Mouse (Mus musculus): ENCODE results near the gene Psd. TPM values are rescaled to one million over a fixed set of nuclear protein-coding genes. Genes with fewer than 3 reads are reported as not detected.

Gene Psd
- polyA plus RNA-seq, 1 experiment = 53.7 TPM

- H3K27me3 ChIP-seq (ENCODE audit: control insufficient read depth, insufficient read depth, low read length) = no peaks in the 10 kb centered on the region
- H3K4me1 ChIP-seq (ENCODE audit: control insufficient read depth, insufficient read depth, low read length) = no peaks in the 10 kb centered on the region
- no peak overlapping the region for H3K27ac ChIP-seq (ENCODE audit: control insufficient read depth, insufficient read depth, low read depth, low read length)
- H3K36me3 ChIP-seq (ENCODE audit: control insufficient read depth, insufficient read depth, low read length) = no peaks in the 10 kb centered on the region
- H3K4me3 ChIP-seq (ENCODE audit: control insufficient read depth, low read depth, low read length) = no peak overlapping the region
- TF ChIP-seq CTCF (IDR thresholded peaks at IDR 0.05; ENCODE audit: control insufficient read depth, insufficient read depth, insufficient replicate concordance, low read depth, low read length) = no peak
- TF ChIP-seq POLR2A (IDR thresholded peaks at IDR 0.05; ENCODE audit: control insufficient read depth, low read depth, low read length) = no peak
Observed at GRCm38 (mm10) chr19:46296938-46297337, 30.0 kb downstream of the Psd start.

- Histone ChIP-seq H3K4me3 (ENCODE audit: control insufficient read depth, low read depth, low read length) (no peak overlapping the region), H3K36me3 (ENCODE audit: control insufficient read depth, insufficient read depth, low read length) (no peaks in the 10 kb centered on the region; the same call in 1 of the 2 replicates), H3K27ac (ENCODE audit: control insufficient read depth, insufficient read depth, low read depth, low read length) (no peak overlapping the region), H3K27me3 (ENCODE audit: control insufficient read depth, insufficient read depth, low read length) (no peaks in the 10 kb centered on the region), H3K4me1 (ENCODE audit: control insufficient read depth, insufficient read depth, low read length) (no peaks in the 10 kb centered on the region)
- TF ChIP-seq POLR2A (IDR thresholded peaks at IDR 0.05; ENCODE audit: control insufficient read depth, low read depth, low read length) (no peak), CTCF (IDR thresholded peaks at IDR 0.05; ENCODE audit: control insufficient read depth, insufficient read depth, insufficient replicate concordance, low read depth, low read length) (no peak)
Observed at GRCm38 (mm10) chr19:46290535-46291105, 36.3 kb downstream of the Psd start.

DNA sequence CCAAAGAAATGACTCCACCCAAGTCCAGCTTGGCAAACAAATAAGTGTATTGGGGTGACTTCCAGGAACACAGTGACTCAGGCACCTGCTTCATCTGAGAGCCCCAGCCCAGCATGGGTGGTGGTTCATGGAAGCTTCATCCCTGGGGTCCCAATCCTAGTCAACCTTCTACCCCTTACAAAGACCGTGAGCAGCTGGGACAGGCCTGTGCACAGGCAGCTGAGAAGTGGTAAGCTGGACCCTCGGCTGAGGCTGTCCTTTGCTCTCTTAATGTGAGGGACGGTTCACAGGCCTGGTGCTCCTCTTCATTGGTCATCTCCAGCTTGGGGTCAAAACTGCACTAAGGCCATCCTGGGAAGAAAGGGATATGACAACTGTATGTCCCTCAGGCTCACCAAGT is 39.4 kb downstream of the Psd start:
- no peak overlapping the region for H3K27ac ChIP-seq (ENCODE audit: control insufficient read depth, insufficient read depth, low read depth, low read length)
- TF ChIP-seq CTCF (IDR thresholded peaks at IDR 0.05; ENCODE audit: control insufficient read depth, insufficient read depth, insufficient replicate concordance, low read depth, low read length) (no peak), POLR2A (IDR thresholded peaks at IDR 0.05; ENCODE audit: control insufficient read depth, low read depth, low read length) (no peak)
- no peaks in the 10 kb centered on the region for H3K27me3 ChIP-seq (ENCODE audit: control insufficient read depth, insufficient read depth, low read length)
- no peaks in the 10 kb centered on the region; the same call in none of the 2 replicates for H3K36me3 ChIP-seq (ENCODE audit: control insufficient read depth, insufficient read depth, low read length)
- no peak overlapping the region for H3K4me3 ChIP-seq (ENCODE audit: control insufficient read depth, low read depth, low read length)
- H3K4me1 ChIP-seq (ENCODE audit: control insufficient read depth, insufficient read depth, low read length) = no peaks in the 10 kb centered on the region

DNA sequence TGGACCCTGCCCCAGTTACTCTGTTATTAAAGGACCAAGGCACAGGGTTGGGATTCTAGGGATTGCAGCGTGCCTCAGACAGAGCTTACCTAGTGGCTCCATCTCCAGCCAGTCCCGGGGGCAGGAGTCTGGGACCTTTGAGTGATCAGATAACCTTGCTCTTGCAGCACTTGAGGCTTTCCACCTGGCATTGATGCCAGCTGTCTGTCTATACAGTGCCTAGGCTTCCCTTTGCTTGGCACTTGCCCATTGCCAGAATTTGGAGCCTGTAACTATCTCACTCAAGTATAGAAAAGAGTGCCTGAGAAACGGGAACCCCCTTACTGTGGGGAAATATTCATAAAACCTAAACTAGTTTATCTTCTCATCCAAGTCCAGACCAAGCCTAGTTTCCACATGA is 40.0 kb downstream of the Psd start:
- Histone ChIP-seq H3K27me3 (ENCODE audit: control insufficient read depth, insufficient read depth, low read length) (no peaks in the 10 kb centered on the region), H3K4me1 (ENCODE audit: control insufficient read depth, insufficient read depth, low read length) (no peaks in the 10 kb centered on the region), H3K4me3 (ENCODE audit: control insufficient read depth, low read depth, low read length) (no peak overlapping the region), H3K27ac (ENCODE audit: control insufficient read depth, insufficient read depth, low read depth, low read length) (no peak overlapping the region), H3K36me3 (ENCODE audit: control insufficient read depth, insufficient read depth, low read length) (peaks cover 2% of the 10 kb centered on the region)
- TF ChIP-seq POLR2A (IDR thresholded peaks at IDR 0.05; ENCODE audit: control insufficient read depth, low read depth, low read length) (no peak), CTCF (IDR thresholded peaks at IDR 0.05; ENCODE audit: control insufficient read depth, insufficient read depth, insufficient replicate concordance, low read depth, low read length) (no peak)

DNA sequence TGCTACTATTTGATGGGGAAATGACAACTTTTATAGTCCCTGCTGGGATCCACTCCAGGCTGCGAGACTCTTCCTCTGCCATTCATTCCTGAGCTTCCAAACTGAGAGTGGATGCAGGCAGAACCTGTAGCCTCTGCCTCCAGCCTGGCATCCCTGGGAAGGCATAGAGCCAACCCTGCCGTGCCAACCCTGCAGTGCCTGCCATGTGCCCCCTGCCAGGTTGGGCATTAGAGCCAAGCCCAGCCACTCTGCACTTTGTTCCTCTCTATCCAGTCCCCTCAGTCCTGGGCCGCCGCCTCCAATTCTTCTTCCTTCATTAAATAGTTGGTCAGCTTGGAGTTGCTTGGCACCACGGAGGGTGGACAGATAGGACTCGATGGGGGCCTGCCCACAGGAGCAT is 40.9 kb downstream of the Psd start:
- H3K4me1 ChIP-seq (ENCODE audit: control insufficient read depth, insufficient read depth, low read length) = no peaks in the 10 kb centered on the region
- TF ChIP-seq POLR2A (IDR thresholded peaks at IDR 0.05; ENCODE audit: control insufficient read depth, low read depth, low read length) = no peak
- TF ChIP-seq CTCF (IDR thresholded peaks at IDR 0.05; ENCODE audit: control insufficient read depth, insufficient read depth, insufficient replicate concordance, low read depth, low read length) = no peak
- H3K4me3 ChIP-seq (ENCODE audit: control insufficient read depth, low read depth, low read length) = no peak overlapping the region
- no peaks in the 10 kb centered on the region for H3K27me3 ChIP-seq (ENCODE audit: control insufficient read depth, insufficient read depth, low read length)
- no peak overlapping the region for H3K27ac ChIP-seq (ENCODE audit: control insufficient read depth, insufficient read depth, low read depth, low read length)
- peaks cover 2% of the 10 kb centered on the region for H3K36me3 ChIP-seq (ENCODE audit: control insufficient read depth, insufficient read depth, low read length)

- Histone ChIP-seq H3K36me3 (ENCODE audit: control insufficient read depth, insufficient read depth, low read length) (peaks cover 2% of the 10 kb centered on the region), H3K4me3 (ENCODE audit: control insufficient read depth, low read depth, low read length) (no peak overlapping the region)
Observed at GRCm38 (mm10) chr19:46285631-46286030, 41.3 kb downstream of the Psd start.

GRCm38 (mm10) chr19:46284686-46285085 is 42.3 kb downstream of the Psd start:
- H3K27ac ChIP-seq (ENCODE audit: control insufficient read depth, insufficient read depth, low read depth, low read length) = no peak overlapping the region
- peaks cover 2% of the 10 kb centered on the region for H3K36me3 ChIP-seq (ENCODE audit: control insufficient read depth, insufficient read depth, low read length)
- no peak for TF ChIP-seq CTCF (IDR thresholded peaks at IDR 0.05; ENCODE audit: control insufficient read depth, insufficient read depth, insufficient replicate concordance, low read depth, low read length)
- TF ChIP-seq POLR2A (IDR thresholded peaks at IDR 0.05; ENCODE audit: control insufficient read depth, low read depth, low read length) = no peak
- no peaks in the 10 kb centered on the region for H3K4me1 ChIP-seq (ENCODE audit: control insufficient read depth, insufficient read depth, low read length)
- H3K4me3 ChIP-seq (ENCODE audit: control insufficient read depth, low read depth, low read length) = no peak overlapping the region
- no peaks in the 10 kb centered on the region for H3K27me3 ChIP-seq (ENCODE audit: control insufficient read depth, insufficient read depth, low read length)

More at GRCm38 (mm10) chr19:46285631-46286030, 41.3 kb downstream of the Psd start:
- Histone ChIP-seq H3K27me3 (ENCODE audit: control insufficient read depth, insufficient read depth, low read length) (no peaks in the 10 kb centered on the region), H3K27ac (ENCODE audit: control insufficient read depth, insufficient read depth, low read depth, low read length) (no peak overlapping the region), H3K4me1 (ENCODE audit: control insufficient read depth, insufficient read depth, low read length) (no peaks in the 10 kb centered on the region)
- TF ChIP-seq CTCF (IDR thresholded peaks at IDR 0.05; ENCODE audit: control insufficient read depth, insufficient read depth, insufficient replicate concordance, low read depth, low read length) (no peak), POLR2A (IDR thresholded peaks at IDR 0.05; ENCODE audit: control insufficient read depth, low read depth, low read length) (no peak)
